Mouse (Mus musculus): ENCODE measurements around the gene Soga1. TPM values are rescaled to one million over a fixed set of nuclear protein-coding genes. Genes with fewer than 3 reads are reported as not detected.

Soga1 gene
- polyA plus RNA-seq, 1 experiment: 40.2 TPM

DNA sequence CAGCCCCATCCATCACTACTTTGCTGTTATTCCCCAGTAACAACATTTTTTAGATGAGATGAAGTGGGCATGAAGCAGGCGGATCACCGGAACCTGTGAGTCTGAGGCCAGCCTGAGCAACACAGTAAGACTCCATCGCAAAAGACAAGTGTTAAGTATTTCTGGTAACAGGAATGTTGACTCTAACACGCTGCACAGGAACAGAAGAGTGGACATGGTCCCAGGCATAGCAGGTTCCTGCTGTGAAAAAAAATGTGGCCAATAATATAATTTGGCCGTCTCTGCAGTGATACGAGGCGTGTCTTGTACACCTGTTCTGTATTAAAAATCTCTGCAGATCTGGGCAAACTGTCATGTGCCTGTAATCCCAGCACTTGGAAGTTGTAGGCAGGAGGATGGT lies 43.7 kb downstream of the Soga1 start:
- DNase-seq (ENCODE audit: low read depth): no peak
- TF ChIP-seq POLR2A (IDR thresholded peaks at IDR 0.05; ENCODE audit: borderline replicate concordance, extremely low read depth, insufficient read depth, insufficient read length, poor library complexity, severe bottlenecking) (no peak), CTCF (IDR thresholded peaks at IDR 0.05; ENCODE audit: borderline replicate concordance, extremely low read depth, insufficient read depth, insufficient read length) (no peak)

- no peak for TF ChIP-seq POLR2A (IDR thresholded peaks at IDR 0.05; ENCODE audit: borderline replicate concordance, extremely low read depth, insufficient read depth, insufficient read length, poor library complexity, severe bottlenecking)
- TF ChIP-seq CTCF (IDR thresholded peaks at IDR 0.05; ENCODE audit: borderline replicate concordance, extremely low read depth, insufficient read depth, insufficient read length): peak; percentile 89
- peak; percentile 84 for DNase-seq (ENCODE audit: low read depth)
These were observed 48.2 kb downstream of the Soga1 start for GRCm38 (mm10) chr2:157030804-157031203.

- DNase-seq (ENCODE audit: low read depth): no peak
- no peak for TF ChIP-seq CTCF (IDR thresholded peaks at IDR 0.05; ENCODE audit: borderline replicate concordance, extremely low read depth, insufficient read depth, insufficient read length)
- TF ChIP-seq POLR2A (IDR thresholded peaks at IDR 0.05; ENCODE audit: borderline replicate concordance, extremely low read depth, insufficient read depth, insufficient read length, poor library complexity, severe bottlenecking): no peak
These were observed 50.8 kb downstream of the Soga1 start for GRCm38 (mm10) chr2:157028261-157028660.

DNA sequence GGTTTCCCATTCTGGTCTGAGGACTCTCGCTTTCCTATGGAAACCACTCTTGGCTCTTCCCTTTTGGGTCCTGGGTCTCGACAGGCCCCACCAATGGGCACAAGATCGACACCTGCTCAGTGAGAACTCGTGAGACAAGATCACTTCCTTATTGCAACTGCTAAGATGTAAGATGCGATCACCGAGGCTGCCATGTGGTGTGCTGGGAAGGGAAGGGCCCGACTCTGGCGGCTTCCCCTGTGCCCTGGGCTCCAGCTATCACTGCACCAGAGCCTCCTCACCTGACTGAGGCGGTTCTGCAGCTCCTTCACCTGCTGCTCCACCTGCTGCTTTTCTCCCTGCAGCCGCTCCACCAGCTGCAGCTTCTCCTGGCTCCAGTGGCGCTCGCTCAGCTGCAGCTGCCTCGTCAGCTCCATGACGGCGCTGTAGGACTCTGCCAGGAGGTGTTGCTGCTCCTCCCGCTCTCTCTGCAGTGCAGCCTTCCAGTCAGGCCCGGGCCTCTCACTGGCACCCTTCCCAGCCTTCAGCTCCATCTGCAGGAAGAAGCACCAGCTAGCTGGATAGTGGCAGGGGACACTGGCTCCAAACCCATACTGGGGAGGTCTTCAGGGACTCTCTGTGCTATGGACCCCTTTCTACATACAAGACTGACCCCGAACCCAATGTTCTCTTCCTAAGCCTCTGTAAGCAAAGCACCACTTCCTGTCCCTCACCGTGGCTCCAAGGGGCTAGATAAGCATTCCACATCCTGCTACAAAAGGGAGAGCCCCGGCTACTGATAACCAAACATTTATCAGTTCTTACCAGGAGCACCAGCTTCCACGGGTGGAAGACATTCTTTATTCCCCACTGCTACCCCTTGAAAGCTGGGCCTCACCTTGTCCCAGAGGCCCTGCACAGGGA lies 51.7 kb downstream of the Soga1 start:
- peak; percentile 61 for DNase-seq (ENCODE audit: low read depth)
- TF ChIP-seq POLR2A (IDR thresholded peaks at IDR 0.05; ENCODE audit: borderline replicate concordance, extremely low read depth, insufficient read depth, insufficient read length, poor library complexity, severe bottlenecking): no peak
- no peak for TF ChIP-seq CTCF (IDR thresholded peaks at IDR 0.05; ENCODE audit: borderline replicate concordance, extremely low read depth, insufficient read depth, insufficient read length)

GRCm38 (mm10) chr2:157021156-157021555 lies 57.9 kb downstream of the Soga1 start:
- no peak for TF ChIP-seq CTCF (IDR thresholded peaks at IDR 0.05; ENCODE audit: borderline replicate concordance, extremely low read depth, insufficient read depth, insufficient read length)
- TF ChIP-seq POLR2A (IDR thresholded peaks at IDR 0.05; ENCODE audit: borderline replicate concordance, extremely low read depth, insufficient read depth, insufficient read length, poor library complexity, severe bottlenecking): no peak
- DNase-seq (ENCODE audit: low read depth): no peak

DNA sequence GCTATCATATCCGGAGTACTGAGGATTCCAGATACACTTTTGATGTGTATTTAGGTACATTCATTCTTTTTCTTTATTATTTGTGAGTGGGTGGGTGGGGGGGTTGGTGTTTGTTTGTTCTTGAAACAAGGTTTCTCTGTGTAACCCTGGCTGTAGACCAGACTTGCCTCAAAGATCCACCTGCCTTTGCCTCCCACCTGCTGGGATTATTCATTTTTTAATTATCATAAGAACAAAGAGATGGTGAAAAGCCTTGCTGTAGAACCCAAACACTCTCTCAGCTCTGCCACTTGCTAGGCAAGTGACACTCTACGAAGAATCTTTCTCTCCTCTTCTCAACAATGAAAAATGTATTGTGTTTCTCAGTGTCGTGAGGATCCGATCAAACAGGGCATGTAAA lies 59.8 kb downstream of the Soga1 start:
- TF ChIP-seq CTCF (IDR thresholded peaks at IDR 0.05; ENCODE audit: borderline replicate concordance, extremely low read depth, insufficient read depth, insufficient read length) (no peak), POLR2A (IDR thresholded peaks at IDR 0.05; ENCODE audit: borderline replicate concordance, extremely low read depth, insufficient read depth, insufficient read length, poor library complexity, severe bottlenecking) (no peak)
- no peak for DNase-seq (ENCODE audit: low read depth)

DNA sequence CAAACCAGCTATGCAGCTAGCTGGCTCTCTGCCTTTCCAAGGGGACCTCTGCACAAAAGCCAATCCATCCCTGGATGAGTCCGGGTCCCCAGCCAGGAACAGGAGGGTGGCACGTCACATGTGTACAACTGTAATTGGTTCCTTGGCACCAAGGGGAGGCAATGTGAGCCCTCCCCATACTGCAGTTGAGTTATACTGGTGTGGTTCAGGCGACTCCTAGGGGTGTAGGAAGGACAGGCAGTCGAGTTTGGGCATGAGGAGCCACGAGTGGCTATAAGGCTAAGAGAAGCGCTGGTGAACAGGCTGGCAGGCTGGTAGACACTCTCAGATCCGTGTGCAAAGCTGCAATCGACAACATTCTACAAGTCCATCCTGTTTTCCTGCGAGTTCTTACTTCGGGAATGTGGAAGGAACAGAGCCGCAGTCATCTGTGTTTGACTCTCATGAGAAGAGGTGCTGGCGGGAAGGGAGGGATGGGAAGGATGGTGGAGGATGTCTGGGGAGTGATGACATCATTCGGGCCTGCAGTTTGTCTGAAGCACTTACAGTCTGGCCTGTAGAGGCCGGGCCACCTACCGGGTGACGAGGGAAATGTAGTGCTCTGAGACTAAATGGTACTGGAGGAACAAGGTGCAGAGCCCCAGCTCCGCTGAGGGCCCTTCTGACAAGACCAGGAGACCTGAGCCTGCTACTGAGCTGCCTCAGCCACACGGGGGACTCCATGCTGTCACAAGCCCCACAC lies 62.4 kb downstream of the Soga1 start:
- TF ChIP-seq POLR2A (IDR thresholded peaks at IDR 0.05; ENCODE audit: borderline replicate concordance, extremely low read depth, insufficient read depth, insufficient read length, poor library complexity, severe bottlenecking) (no peak), CTCF (IDR thresholded peaks at IDR 0.05; ENCODE audit: borderline replicate concordance, extremely low read depth, insufficient read depth, insufficient read length) (no peak)
- DNase-seq (ENCODE audit: low read depth): no peak

GRCm38 (mm10) chr2:157012341-157012740 lies 66.7 kb downstream of the Soga1 start:
- DNase-seq (ENCODE audit: low read depth): no peak
- TF ChIP-seq CTCF (IDR thresholded peaks at IDR 0.05; ENCODE audit: borderline replicate concordance, extremely low read depth, insufficient read depth, insufficient read length) (no peak), POLR2A (IDR thresholded peaks at IDR 0.05; ENCODE audit: borderline replicate concordance, extremely low read depth, insufficient read depth, insufficient read length, poor library complexity, severe bottlenecking) (no peak)

DNA sequence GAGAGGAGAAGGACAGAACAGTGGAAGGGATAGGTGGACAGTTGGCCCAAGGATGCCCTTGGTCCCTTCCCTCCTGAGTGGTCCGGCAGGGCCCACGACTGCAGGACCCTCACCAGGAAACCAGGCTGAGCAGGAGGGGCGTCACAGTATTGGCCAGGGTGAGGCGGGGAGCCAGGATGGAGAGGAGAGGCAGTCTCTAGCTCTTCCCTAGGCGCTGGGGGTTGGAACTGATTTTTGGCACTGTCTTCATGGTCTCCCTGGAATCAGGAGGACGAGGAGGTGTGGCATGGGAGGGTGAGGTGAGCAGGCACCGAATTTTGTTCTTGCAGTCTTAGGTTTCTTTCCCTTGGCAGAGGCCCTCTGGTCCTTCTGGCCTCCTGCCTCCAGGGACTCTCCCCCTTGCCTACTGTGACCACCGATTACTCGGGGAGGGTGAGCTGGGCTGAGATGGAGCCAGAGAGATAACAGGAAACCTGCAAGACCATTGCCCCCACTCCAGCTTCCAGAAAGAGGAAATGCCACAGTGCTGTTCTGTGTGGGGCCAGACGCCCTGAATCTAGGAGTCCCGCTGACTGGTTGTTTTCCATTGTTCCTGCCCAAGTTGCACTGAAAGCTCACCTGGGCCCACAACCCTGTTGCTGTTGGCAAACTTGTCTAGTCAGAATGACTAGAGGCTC lies 68.3 kb downstream of the Soga1 start:
- DNase-seq (ENCODE audit: low read depth): no peak
- TF ChIP-seq CTCF (IDR thresholded peaks at IDR 0.05; ENCODE audit: borderline replicate concordance, extremely low read depth, insufficient read depth, insufficient read length) (no peak), POLR2A (IDR thresholded peaks at IDR 0.05; ENCODE audit: borderline replicate concordance, extremely low read depth, insufficient read depth, insufficient read length, poor library complexity, severe bottlenecking) (no peak)

DNA sequence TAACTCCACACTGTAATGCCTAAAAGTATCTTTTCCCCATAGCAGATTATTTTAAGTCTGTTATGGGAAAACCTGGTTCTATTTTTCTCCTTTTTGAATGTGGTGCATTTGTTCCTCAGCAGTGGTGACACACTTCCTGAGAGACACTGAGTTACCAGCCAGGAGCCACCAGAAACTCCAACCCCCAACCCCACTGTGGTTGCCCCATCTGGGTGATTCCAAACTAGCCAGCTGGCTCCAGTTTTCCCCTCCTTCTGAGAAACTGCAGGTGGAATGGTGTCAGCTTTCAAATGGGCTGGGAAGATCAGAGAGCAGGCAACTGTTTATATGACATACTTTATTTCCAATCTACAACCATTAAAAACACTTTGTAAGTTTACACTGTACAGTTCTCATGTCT lies 68.9 kb downstream of the Soga1 start:
- no peak for TF ChIP-seq CTCF (IDR thresholded peaks at IDR 0.05; ENCODE audit: borderline replicate concordance, extremely low read depth, insufficient read depth, insufficient read length)
- TF ChIP-seq POLR2A (IDR thresholded peaks at IDR 0.05; ENCODE audit: borderline replicate concordance, extremely low read depth, insufficient read depth, insufficient read length, poor library complexity, severe bottlenecking): no peak
- DNase-seq (ENCODE audit: low read depth): no peak

GRCm38 (mm10) chr2:157008509-157008908 lies 70.5 kb downstream of the Soga1 start:
- no peak for DNase-seq (ENCODE audit: low read depth)
- TF ChIP-seq CTCF (IDR thresholded peaks at IDR 0.05; ENCODE audit: borderline replicate concordance, extremely low read depth, insufficient read depth, insufficient read length) (no peak), POLR2A (IDR thresholded peaks at IDR 0.05; ENCODE audit: borderline replicate concordance, extremely low read depth, insufficient read depth, insufficient read length, poor library complexity, severe bottlenecking) (no peak)
